Mouse (Mus musculus): Measurements from ENCODE around the gene Wbp2. TPM values are rescaled to one million over a fixed set of nuclear protein-coding genes. Genes with fewer than 3 reads are reported as not detected.
"Not testable (repeated sequence)": the region's sequence is repeated elsewhere in the genome, so short reads cannot be mapped to it uniquely, and the experiment has no call there.

Gene Wbp2
- polyA plus RNA-seq, 1 experiment from 2014 or later: 33.2 TPM

DNA sequence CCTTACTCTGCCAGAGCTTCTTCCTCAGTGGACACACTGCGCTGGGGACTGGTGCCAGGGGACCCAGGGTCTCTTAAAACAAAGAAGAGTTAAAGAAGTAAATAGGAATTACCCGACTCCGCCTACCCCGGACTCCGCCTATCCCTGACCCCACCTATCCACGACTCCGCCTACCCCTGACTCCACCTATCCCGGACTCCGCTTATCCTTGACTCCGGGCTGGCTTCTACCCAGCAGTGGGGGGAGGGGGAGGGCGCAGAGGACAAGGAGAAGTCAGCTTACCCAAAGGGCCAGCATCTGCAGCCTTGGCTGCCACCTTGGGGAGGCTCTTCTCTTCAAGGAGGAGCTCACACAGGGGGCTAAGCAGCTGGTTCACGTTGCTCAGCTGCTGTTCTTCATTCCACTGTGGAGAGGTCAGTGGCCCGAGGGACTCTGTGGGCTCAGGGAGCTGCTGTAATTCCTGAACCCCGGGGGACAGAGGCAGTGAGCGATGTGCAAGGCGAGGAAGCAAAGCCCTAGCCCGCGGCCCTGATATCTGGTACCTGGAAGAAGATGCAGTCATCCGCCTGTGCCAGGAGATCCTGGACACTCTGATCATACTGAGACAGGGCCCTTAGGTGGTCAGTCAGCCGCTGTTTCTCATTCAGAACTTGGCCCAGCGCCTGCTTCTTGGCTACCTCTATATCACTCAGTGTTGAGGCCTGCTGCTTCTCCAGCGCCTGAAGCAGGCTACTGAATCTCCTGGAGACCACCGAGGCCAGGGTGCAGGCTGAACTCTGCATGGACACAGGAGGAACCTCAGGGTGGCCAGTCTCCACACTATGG is 40.6 kb upstream of the Wbp2 start, which contains the start of gene Trim47:
Trim47 (minus strand) TSS at position 55 of the 825 bp plus-strand sequence.
- H3K4me1 ChIP-seq (replicated peaks): peaks cover 40% of the 10 kb centered on the region
- no peaks in the 10 kb centered on the region; the same call in none of the 2 replicates for H3K27me3 ChIP-seq
- H3K36me3 ChIP-seq: peaks cover 26% of the 10 kb centered on the region
- peak within 1 kb of the TSS; percentile 44 for H3K9ac ChIP-seq (replicated peaks)
- ATAC-seq (ENCODE audit: insufficient number of reproducible peaks, insufficient read depth, low FRiP score, low TSS enrichment, low read depth): no peak
- no peaks in the 10 kb centered on the region for H3K9me3 ChIP-seq
- peak within 1 kb of the TSS; percentile 28 for H3K4me3 ChIP-seq (replicated peaks)
- H3K4me2 ChIP-seq: peak within 1 kb of the TSS; percentile 49
- peak within 1 kb of the TSS; percentile 50; the same call in 1 of the 2 replicates for H3K27ac ChIP-seq
- WGBS: 23% methylated on average over 23 of the region's 23 CpGs

DNA sequence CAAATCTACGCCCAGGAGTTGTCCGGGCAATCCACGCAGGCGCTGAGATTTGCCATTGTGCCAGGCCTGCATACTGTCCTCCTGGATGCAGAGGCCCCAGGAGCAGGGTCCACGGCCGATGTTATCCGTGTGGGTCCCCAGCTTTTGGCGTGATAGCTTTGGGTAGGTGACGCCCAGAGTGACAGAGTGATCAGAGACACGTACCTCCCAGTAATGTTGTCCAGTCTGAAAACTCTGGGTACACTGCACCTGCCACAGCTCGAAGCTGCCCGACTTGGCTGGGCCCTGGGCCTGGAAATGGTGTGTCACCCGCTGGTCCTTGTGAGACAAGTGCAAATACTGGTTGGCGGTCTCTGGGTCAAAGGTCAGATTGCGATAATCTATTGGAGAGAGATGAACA is 39.5 kb upstream of the Wbp2 start:
- Histone ChIP-seq H3K9me3 (no peaks in the 10 kb centered on the region), H3K27ac (no peak overlapping the region), H3K9ac (replicated peaks) (no peak overlapping the region), H3K4me3 (replicated peaks) (no peak overlapping the region), H3K4me1 (replicated peaks) (peaks cover 34% of the 10 kb centered on the region), H3K27me3 (no peaks in the 10 kb centered on the region; the same call in none of the 2 replicates), H3K4me2 (peak overlapping the region; percentile 49; the same call in 1 of the 2 replicates), H3K36me3 (peaks cover 23% of the 10 kb centered on the region)
- 95% methylated on average over 15 of the region's 15 CpGs for WGBS
- no peak for ATAC-seq (ENCODE audit: insufficient number of reproducible peaks, insufficient read depth, low FRiP score, low TSS enrichment, low read depth)

DNA sequence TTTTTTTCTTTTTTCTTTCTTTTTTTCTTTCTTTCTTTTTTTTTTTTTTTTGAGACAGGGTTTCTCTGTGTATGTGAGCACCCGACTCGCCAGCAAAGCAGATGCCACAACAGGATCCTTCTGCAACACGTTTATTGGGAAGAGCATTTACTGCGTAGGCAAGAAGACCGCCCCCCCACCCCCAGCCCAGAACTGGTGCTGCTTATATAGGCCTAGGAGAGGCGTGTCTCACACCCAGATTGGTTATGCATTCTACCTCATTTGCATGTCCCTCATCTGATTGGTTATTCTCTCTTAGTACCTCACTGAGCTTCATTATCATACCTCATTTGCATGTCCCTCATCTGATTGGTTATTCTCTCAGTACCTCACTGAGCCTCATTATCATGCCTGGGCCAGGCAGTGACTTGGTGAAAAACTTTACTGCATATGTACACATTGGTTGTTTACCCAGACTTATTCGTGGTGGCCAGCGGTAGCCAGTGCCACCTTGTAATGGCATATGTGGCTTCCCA is 35.0 kb upstream of the Wbp2 start:
- H3K27ac ChIP-seq; H3K4me3 ChIP-seq (replicated peaks); H3K9me3 ChIP-seq; H3K9ac ChIP-seq (replicated peaks); H3K27me3 ChIP-seq; ATAC-seq (ENCODE audit: insufficient number of reproducible peaks, insufficient read depth, low FRiP score, low TSS enrichment, low read depth); H3K4me2 ChIP-seq: not testable (repeated sequence)
- Histone ChIP-seq H3K4me1 (replicated peaks) (peaks cover 12% of the 10 kb centered on the region), H3K36me3 (peaks cover 20% of the 10 kb centered on the region)
- 94% methylated on average over 8 of the region's 8 CpGs for WGBS

DNA sequence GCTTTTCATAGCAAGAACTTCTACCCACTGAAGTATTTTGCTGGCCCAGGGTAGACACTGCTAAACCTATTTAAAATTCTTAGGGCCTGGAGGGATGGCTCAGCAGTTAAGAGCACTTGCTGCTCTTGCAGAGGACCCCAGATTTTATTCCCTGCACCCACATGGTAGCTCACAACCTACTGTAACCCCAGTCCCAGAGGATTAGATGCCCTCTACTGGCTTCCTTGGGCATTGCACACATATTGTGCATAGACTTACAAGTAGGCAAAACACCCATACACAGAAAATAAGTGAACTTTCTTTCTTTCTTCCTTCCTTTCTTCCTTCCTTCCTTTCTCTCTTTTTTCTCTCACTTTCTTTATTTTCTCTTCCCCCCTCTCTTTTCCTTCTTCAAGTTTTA is 31.0 kb upstream of the Wbp2 start:
- no peak overlapping the region for H3K27ac ChIP-seq
- 0 out of 2 replicates have a peak, but pooled peaks cover 7% of the 10 kb centered on the region for H3K36me3 ChIP-seq
- no peak overlapping the region for H3K9ac ChIP-seq (replicated peaks)
- no peaks in the 10 kb centered on the region for H3K9me3 ChIP-seq
- 0 out of 2 replicates have a peak, but pooled peaks cover 5% of the 10 kb centered on the region for H3K27me3 ChIP-seq
- no peak for ATAC-seq (ENCODE audit: insufficient number of reproducible peaks, insufficient read depth, low FRiP score, low TSS enrichment, low read depth)
- peaks cover 9% of the 10 kb centered on the region for H3K4me1 ChIP-seq (replicated peaks)
- no peak overlapping the region for H3K4me3 ChIP-seq (replicated peaks)
- no peak overlapping the region for H3K4me2 ChIP-seq

DNA sequence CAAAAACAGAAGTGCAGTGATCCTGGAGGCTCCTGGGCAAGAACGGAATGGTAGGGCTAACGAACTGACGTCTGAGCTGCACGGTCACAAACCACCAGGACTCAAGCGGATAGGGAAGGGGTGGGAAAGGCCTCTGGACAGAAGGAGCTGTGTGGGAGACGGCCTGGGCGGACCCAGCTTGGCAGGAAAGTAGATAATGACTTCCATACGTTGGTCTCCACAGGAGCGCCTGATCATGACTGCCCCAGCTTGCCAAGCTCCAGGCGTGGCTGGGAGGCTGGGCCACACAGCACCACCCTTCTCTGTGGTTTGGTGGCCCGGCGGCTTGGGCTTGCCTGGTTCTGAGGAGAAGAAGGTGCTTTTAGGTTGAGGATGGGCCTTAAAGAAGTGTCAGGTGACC is 30.4 kb upstream of the Wbp2 start:
- Histone ChIP-seq H3K4me3 (replicated peaks) (no peak overlapping the region), H3K36me3 (0 out of 2 replicates have a peak, but pooled peaks cover 3% of the 10 kb centered on the region), H3K9ac (replicated peaks) (0 out of 2 replicates have a peak overlapping the region, but pooled peaks have one; percentile 8), H3K9me3 (no peaks in the 10 kb centered on the region), H3K27me3 (peaks cover 6% of the 10 kb centered on the region), H3K4me1 (replicated peaks) (peaks cover 9% of the 10 kb centered on the region), H3K4me2 (no peak overlapping the region), H3K27ac (peak overlapping the region; percentile 45)
- no peak for ATAC-seq (ENCODE audit: insufficient number of reproducible peaks, insufficient read depth, low FRiP score, low TSS enrichment, low read depth)
- 20% methylated on average over 12 of the region's 12 CpGs for WGBS

DNA sequence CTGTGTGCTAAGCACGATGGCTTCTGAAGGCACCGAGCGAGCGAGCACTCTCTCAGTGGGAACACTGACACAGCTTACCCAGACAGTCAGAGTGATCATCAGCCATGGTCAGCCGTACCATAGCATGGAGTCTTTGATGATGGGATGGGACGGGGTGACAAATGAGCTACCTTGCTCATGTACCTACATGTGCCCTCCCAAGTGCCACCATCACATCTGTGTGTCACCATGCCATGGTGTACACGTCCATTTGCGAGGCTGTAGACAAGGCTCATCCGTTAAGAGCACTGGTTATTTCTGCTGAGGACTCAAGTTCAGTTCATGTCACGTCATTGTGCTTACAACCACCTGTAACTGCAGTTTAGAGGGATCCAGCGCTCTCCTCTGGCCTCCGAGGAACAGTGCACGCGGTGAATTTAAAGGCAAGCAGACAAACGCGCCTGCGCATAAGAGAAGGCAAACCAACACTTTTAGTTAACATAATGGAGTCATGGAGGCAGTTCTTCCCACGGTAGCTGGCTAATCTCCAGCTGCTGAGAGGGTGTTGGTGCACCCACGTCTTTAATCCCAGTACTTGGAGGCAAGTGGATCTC is 24.9 kb upstream of the Wbp2 start:
- ATAC-seq (ENCODE audit: insufficient number of reproducible peaks, insufficient read depth, low FRiP score, low TSS enrichment, low read depth): no peak
- 83% methylated on average over 19 of the region's 19 CpGs for WGBS
- no peaks in the 10 kb centered on the region for H3K9me3 ChIP-seq
- H3K27me3 ChIP-seq: peaks cover 61% of the 10 kb centered on the region
- H3K4me2 ChIP-seq: no peak overlapping the region
- no peak overlapping the region for H3K9ac ChIP-seq (replicated peaks)
- no peaks in the 10 kb centered on the region for H3K36me3 ChIP-seq
- peaks cover 38% of the 10 kb centered on the region for H3K4me1 ChIP-seq (replicated peaks)
- H3K4me3 ChIP-seq (replicated peaks): no peak overlapping the region
- no peak overlapping the region for H3K27ac ChIP-seq

DNA sequence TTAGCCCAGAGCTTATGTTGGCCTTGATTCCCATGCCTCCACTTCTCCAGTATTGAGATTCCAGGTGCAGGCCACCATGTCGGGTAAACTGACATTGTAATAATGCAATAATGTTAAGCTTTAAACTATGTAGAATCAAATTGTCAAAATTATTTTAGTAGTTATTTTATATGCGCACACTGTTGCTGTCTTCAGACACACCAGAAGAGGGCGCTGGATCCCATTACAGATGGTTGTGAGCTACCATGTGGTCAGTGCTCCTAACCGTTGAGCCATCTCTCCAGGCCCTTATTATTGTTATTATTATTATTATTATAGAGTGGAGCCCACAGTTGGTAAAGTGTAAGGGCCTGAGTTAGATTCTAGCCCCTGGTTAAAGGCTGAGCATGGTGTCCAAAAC is 24.3 kb upstream of the Wbp2 start:
- no peak overlapping the region for H3K9ac ChIP-seq (replicated peaks)
- 81% methylated on average over 4 of the region's 4 CpGs for WGBS
- no peak overlapping the region for H3K27ac ChIP-seq
- ATAC-seq (ENCODE audit: insufficient number of reproducible peaks, insufficient read depth, low FRiP score, low TSS enrichment, low read depth): no peak
- no peaks in the 10 kb centered on the region for H3K9me3 ChIP-seq
- H3K4me1 ChIP-seq (replicated peaks): peaks cover 43% of the 10 kb centered on the region
- H3K27me3 ChIP-seq: peaks cover 68% of the 10 kb centered on the region
- no peak overlapping the region for H3K4me2 ChIP-seq
- no peak overlapping the region; the same call in 1 of the 2 replicates for H3K4me3 ChIP-seq (replicated peaks)
- no peaks in the 10 kb centered on the region for H3K36me3 ChIP-seq

DNA sequence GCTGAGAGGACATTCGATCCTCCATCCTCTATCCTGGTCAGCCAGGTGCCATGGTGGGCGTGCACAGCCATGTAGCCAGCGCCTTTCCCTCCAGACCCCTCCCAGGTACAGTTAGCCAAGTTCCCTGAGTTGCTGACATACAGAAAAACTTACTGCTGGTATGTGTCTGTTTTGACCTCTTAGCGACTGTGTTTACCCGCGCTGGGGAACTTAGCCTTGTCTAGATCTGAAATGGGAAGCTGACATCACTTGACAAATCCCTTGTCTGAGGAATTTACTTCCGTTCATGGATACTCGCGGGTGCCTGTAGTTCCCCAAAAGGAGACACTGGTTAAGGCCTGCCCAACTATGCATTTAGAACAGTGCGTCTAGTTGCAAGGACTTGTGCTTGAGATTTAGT is 23.7 kb upstream of the Wbp2 start:
- H3K27me3 ChIP-seq: peaks cover 73% of the 10 kb centered on the region
- H3K9ac ChIP-seq (replicated peaks): peak overlapping the region; percentile 52; the same call in 1 of the 2 replicates
- H3K27ac ChIP-seq: no peak overlapping the region
- peak overlapping the region; percentile 61 for H3K4me2 ChIP-seq
- no peaks in the 10 kb centered on the region for H3K36me3 ChIP-seq
- ATAC-seq (ENCODE audit: insufficient number of reproducible peaks, insufficient read depth, low FRiP score, low TSS enrichment, low read depth): no peak
- 29% methylated on average over 10 of the region's 10 CpGs for WGBS
- H3K4me1 ChIP-seq (replicated peaks): peaks cover 47% of the 10 kb centered on the region
- H3K4me3 ChIP-seq (replicated peaks): peak overlapping the region; percentile 44
- H3K9me3 ChIP-seq: no peaks in the 10 kb centered on the region

DNA sequence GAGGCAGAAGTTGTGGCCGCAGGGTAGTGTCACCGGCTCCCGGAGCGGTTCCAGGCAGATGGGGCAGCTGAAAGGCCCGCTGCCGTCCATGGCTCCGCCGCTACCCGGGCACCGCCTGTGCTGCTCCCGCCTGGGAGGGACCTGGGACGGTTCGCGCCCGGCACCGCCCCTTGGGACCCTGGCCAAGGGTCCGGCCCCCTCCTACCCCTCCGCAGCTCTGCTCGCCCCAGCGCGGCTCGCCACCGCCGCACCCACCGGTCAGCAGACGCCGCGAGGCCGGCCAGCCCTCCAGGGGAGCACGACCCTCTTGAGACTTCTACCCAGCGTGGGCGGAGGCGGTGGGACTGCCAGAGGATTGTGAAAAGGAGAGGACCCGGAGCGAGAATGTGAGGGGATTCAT is 23.3 kb upstream of the Wbp2 start:
- Histone ChIP-seq H3K9ac (replicated peaks) (peak overlapping the region; percentile 52), H3K36me3 (no peaks in the 10 kb centered on the region), H3K4me3 (replicated peaks) (peak overlapping the region; percentile 44), H3K27me3 (peaks cover 77% of the 10 kb centered on the region), H3K4me2 (peak overlapping the region; percentile 61), H3K4me1 (replicated peaks) (peaks cover 47% of the 10 kb centered on the region), H3K27ac (no peak overlapping the region), H3K9me3 (no peaks in the 10 kb centered on the region)
- no peak for ATAC-seq (ENCODE audit: insufficient number of reproducible peaks, insufficient read depth, low FRiP score, low TSS enrichment, low read depth)
- 1% methylated on average over 35 of the region's 35 CpGs for WGBS

DNA sequence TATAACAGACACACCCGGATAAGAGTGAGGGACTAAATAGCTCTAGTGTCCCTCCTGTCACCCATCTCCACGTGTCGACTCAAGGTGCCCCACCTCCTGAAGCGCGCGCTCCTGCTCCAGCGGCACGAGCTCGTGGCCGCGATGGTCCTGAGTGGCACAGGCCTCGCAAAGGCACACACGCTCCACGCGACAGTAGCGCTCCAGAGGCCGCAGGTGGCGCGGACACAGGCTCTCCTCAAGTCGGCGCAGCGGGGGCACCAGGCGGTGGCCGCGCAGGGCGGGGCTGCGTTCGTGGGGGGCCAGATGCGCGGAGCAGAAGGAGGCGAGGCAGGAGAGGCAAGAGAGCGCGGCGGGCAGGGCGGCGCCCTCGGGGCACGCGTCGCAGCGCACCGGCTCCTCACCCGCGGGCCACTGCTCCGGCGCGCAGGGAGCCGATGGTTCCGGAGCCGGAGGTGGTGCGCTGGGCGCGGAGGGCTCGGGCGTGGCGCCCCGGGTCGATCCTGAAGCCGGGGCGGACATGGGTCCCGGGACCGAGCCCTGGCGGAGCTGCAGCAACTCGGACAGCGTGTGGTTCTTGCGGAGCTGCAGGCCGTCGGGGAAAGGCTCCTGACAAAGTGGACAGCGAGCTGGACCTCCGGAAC is 22.8 kb upstream of the Wbp2 start:
- Histone ChIP-seq H3K4me3 (replicated peaks) (peak overlapping the region; percentile 44), H3K4me2 (peak overlapping the region; percentile 61), H3K27ac (no peak overlapping the region), H3K36me3 (no peaks in the 10 kb centered on the region), H3K9me3 (no peaks in the 10 kb centered on the region), H3K27me3 (peaks cover 78% of the 10 kb centered on the region), H3K4me1 (replicated peaks) (peaks cover 49% of the 10 kb centered on the region), H3K9ac (replicated peaks) (peak overlapping the region; percentile 52)
- 2% methylated on average over 67 of the region's 70 CpGs for WGBS
- no peak for ATAC-seq (ENCODE audit: insufficient number of reproducible peaks, insufficient read depth, low FRiP score, low TSS enrichment, low read depth)
